Mouse (Mus musculus): ENCODE results near the gene Gfod1.

Gene Gfod1

DNA sequence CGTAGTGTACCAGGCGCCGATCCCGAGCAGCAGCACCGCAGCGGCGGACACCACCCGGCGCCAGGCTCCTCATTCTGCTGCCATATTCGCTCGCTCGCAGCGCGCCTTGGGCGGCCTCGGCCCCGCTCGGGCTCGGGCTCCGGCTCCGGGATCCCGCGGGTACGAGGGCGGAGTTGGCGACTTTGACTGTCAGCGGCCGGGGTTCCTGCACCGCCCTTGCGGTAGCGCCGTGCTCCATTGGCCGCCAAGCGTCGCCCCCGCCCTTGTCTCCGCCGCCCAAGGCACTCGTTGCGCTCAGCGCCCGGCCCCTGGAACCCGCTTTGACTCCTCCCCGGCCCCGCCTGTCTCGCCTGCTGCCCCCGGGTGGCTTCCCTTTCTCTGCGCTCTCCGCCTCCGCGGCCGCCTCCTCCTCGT lies at the start of gene Gfod1:
Gfod1 (minus strand) TSS at position 155 of the 414 bp plus-strand sequence.
- DNase-seq (ENCODE audit: low spot score): peak; percentile 84

DNA sequence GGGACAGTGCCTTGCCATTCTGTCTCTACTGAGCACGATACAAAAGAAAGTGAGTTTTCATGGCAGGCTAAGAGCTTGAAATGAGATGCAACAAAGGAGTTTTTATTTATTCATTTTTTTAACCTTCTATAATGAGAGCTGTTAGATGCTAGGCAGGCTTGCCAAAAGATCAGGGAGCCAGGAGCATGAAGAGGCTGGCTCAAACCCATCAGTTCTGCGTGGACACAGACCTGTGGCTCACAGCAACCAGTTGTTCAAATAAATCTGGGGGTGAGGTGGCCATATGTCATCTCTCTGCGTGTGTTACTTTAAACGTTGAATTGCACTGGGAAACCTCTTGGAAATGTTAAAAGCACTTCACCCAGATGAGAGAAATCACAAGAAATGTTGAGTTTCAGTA lies 49.4 kb upstream of the Gfod1 start:
- DNase-seq (ENCODE audit: low spot score): no peak

DNA sequence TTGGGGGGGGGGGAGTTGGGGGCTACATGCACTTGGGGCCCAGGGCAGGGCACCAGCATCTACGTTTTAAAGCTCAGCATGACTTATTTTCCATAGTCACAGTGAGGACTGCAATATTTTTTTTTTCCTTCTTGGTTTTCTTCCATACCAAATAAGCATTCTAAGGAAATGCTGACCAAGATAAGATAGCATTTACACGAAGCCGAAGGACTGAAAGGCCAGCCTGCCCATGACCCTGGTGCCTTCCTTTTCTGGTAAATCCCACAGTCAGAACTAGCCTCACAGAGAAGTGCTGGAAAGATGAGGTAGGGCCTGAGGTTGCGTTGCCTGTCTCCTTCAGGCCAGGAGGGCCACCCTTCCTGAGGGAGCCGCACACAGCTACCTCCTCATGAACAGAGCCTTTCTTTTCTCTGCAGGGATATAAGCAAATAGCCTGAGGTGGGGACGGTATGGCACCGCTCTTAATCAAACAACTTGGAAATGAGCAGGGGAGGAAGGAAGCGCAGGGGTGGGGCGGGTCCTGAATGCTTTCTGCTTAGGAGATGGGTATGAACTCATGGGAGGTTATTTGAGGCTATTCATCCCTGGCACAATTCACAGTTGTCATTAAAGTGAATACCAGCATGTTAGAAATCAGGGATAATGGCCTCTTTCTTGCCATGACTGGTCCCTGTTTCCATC lies 46.7 kb upstream of the Gfod1 start:
- DNase-seq (ENCODE audit: low spot score): no peak

DNA sequence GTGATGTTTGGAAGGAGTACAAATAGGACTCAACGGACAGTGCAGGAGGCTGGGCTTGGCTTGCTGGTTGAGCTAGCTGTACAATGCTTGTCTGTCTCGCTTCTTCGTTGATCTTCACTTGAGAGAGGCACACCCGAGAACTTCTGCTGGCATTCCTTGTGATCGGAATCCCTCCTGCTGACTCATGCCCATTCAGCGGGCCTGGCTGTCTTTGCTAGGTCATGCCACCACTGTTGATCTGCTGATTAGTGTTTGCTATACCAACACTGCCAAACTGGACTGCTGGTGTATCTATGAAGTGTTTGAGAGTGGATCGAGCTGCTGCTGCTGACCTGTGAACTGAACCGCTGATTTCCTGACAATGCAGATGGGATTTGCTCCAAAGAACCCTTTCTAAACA lies 45.4 kb upstream of the Gfod1 start:
- no peak for DNase-seq (ENCODE audit: low spot score)

DNA sequence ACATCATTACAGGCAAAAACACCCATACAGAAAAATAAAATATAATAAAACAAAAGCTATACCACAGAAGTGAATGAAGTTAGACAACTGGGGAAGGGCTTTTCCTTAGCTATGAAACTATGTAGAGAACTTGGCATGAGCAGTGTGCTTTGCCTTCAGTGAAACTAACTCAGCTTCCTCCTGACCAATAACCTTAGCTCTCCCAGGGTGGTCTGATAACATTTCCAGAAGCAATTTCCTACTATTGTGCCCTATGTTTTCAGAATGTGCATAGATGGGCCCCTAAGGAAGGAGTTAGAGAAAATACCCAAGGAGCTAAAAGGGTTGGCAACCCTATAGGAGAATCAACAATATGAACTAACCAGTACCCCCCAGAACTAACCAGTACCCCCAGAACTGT lies 42.9 kb upstream of the Gfod1 start:
- no peak for DNase-seq (ENCODE audit: low spot score)

DNA sequence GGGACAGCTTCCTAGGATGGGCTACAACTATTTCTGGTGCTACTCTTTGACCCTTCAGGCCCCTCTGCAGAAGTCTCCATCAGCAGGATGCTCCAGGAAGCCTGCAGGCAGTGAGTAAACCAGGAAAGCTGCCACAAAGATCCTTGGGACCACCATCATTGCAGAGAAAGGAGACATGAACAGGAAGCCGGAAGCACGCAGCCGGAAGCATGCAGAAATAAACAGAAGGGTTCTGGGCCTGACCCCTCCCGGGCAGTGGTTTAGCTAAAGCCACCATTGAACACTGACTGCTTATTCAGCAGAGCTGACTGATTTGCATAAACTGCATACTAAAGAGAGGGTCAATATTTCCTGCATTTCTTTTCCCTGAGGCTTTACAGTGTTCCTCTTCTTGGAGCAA lies 34.7 kb upstream of the Gfod1 start:
- DNase-seq (ENCODE audit: low spot score): no peak

DNA sequence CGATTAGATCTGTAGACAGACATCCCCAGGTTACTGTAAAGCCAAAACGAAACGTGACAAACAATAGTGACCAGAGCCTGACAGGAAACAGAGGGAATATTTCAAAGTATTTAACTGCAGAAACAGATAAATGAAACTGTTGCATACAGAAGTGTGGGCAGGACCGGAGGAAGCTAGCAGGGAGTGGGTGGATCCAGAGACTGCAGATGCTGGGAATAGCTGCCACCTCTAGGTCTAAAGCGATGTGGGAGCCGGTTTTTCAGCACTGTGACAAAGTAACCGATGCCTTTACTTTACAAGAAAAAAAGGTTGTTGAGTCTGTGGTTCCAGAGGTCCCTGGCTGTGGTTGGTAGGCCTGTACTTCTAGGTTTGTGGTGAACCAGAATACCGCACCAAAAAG lies 34.0 kb upstream of the Gfod1 start:
- no peak for DNase-seq (ENCODE audit: low spot score)

DNA sequence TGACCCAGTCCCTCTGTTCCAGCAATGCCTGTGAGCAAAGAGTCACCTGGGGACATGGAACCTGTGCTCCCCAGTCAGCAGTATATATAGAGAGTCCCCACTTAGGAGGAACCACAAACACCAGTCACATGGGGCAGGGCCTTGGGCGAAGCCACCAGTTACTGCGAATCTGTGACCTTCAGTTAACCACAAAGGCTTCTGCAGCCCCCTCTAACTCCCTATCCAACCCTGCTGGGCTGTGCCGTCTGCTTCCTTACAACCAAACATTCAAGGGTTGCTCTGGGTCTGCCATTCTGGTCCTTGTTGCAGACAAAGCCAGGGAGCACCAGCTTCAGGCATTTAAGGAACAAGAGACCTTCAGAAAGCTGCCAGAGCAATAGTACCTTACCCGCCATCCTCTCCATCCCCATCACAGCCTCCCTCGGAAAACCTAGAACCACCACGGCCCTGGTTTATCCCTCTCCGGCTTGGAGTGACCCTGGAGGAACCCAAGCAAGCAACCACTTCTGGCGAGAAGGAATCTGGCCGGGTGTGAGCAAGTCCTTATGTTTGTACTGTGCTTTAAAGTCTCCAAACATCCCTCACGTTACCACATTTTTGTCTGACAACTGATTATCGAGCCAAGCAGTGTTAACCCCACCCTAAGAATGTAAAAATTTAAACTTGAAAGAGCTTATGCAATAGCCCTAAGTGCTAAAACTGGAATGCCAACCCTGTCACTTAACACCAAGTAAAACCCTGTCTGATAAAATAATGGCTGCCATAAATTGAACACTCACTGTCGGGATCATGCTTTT lies 32.7 kb upstream of the Gfod1 start:
- no peak for DNase-seq (ENCODE audit: low spot score)

DNA sequence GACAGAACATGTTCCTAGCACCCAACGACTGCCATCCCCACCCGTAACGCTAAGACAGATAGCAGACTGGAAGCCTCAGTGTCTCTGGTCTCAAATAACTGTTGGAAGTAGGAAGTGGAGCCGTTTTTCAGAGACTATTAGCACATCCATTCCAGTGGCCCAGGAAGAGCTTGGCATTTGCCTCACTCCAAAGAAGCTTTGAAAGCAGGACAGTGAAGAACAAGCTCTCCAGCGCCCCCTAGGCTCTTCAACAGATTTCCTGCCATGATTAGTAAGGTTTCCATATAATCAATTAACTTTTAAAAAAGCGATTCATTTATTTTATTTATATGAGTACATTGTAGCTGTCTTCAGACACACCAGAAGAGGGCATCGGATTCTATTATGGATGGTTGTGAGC lies 28.6 kb upstream of the Gfod1 start:
- no peak for DNase-seq (ENCODE audit: low spot score)

DNA sequence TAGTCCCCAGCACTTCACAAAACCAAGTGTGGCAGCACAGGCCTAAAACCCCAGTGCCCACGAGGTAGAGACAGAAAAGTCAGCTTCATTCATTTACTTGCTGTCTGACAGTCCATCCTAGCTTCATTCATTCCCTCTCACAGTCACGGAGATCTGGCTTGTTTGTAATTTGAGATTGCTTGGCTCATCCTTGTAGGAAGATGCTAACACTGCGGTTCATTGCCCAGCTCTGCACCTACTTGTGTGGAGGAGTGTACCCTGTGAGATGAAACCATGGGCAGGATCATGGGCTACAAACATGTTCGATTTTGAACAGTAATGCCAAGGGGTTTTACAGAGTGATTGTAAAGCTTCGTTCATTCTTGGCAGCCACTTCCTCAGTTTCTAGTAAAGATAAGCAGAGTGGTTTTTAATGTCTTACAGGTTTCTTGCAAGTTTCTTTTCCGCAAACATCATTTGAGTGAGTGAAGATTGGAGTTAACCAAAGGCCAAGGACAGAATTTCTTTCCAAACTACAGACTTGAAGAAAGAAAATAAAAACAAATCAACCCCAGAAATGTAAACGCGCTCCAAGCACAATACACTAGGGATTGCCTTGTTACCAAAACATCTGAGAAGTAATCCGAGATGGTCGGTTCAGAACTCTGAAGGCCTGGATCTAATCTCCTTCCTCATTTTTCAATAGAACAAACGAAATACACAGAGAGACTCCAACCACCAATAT lies 27.9 kb upstream of the Gfod1 start:
- no peak for DNase-seq (ENCODE audit: low spot score)

DNA sequence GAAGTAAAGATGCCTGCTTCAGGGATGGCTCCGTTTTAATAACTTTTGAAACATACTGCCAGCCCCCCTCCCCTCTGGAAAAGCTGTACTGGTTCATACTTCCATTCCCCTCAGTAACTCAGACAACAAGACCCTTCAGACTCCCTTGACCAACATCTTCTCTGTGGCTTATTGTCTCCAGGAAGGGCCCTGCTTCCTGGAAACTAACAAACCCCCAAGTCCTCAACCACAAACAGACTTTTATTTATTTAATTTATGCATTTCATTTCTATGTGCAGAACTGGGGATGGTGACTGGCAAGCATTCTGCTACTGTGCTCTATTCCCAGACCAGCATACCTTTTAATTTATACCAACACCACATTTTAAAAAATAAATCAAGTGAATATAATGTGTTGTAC lies 21.5 kb upstream of the Gfod1 start:
- no peak for DNase-seq (ENCODE audit: low spot score)

DNA sequence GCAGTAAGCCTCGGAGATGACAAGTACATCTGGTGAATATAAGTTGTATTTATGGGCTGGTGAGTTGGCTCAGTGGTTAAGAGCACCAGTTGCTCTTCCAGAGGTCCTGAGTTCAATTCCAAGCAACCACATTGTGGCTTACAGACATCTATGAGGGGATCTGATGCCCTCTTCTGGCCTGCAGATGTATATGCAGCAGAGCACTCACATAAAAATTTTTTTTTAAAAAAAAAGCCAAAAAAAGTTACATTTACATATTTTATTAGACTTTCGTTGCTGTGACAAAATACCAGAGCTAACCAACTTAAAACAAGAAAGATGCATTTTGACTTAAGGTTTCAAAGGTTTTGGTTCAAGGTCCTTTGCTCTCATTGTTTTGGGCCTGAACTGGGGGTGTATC lies 17.5 kb upstream of the Gfod1 start:
- no peak for DNase-seq (ENCODE audit: low spot score)

DNA sequence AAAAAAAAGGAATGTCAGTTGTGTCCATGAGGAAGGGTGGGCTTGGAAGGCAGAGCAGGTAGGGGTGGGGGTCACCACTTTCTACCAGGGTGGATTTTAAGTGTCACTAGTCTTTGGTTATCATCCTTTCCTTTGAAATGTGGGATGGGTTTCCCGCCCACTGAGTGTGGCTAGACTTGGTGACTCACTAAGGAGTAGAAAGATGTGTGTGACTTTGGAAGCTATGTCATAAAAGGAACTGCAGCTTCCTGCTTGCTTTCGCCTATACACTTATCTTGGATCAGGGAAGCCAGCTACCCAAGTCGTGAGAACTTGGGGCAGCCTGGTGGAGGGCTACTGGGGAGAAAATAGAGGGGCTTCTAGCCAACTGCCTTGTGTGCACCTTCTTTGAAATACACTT lies 15.4 kb upstream of the Gfod1 start:
- DNase-seq (ENCODE audit: low spot score): no peak

DNA sequence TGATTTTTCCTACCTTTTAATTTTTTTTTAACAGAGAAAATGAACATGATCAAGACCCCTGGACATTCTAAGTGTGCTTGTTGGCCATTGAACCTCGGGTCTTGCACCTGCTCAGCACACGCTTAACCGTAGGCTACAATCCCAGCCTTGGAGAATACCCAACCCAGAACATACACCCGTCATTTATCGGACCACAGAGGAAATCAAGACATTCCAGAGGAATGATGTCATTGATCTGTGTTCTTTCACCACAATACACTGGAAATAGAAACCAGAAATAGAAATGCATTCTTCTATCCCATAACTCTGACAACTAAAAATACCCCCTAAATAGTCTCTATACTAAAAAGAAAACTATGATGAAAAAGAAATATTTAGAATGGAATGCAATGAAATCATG lies 13.4 kb upstream of the Gfod1 start:
- no peak for DNase-seq (ENCODE audit: low spot score)

DNA sequence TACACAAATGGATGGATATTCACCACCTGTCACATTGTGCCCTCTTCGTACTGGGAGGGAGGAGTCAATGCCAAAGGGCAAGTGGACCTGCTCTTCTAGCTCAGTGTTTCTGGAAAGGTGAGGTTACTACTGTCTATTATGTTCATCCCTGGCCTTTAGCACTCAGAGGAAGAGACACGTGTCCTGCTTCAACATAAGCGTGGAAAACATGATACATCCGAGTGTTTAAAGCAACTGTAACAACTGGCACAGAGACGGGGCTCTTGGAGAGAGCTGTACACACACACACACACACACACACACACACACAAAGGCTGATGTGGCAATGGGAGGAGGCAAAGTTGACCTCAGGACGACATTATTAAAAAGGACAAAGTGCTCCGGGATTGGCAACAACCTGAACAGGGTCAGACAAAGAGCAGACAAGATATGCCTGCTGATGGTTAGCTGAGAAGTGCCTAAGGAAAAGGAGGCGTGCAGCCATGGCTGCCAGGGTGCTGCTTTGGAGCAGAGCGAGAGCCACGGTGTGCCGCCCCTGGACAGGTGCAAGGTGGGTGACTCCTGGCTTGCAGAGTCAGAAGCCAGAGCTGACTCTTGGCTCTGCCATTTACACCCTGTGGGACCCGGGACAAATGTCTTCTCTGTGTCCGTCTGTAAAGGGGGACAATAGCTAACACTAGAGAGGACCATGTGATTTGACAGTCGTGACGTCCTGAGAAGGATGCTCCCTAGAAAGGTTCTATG lies 1.4 kb upstream of the Gfod1 start:
- DNase-seq (ENCODE audit: low spot score): no peak

DNA sequence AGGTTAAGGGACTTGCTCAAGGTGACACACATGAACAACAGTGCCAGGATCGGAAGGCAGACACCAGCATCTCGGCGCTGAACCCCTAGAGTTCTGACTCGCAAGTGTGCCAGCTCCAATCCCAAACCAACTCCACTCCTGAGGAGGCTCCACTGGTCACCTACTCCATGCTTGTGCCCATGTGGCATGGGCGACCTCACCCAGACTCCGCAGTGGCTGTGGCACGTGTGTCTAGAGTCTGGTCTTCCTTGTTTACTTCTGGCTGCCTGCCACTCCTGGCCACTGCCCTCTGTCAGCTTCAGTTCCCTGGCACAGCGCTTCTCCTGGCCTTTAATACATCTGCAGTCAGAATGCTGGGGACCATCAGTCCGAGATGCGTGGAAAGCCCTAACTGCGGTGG lies 728 bp upstream of the Gfod1 start:
- DNase-seq (ENCODE audit: low spot score): no peak

DNA sequence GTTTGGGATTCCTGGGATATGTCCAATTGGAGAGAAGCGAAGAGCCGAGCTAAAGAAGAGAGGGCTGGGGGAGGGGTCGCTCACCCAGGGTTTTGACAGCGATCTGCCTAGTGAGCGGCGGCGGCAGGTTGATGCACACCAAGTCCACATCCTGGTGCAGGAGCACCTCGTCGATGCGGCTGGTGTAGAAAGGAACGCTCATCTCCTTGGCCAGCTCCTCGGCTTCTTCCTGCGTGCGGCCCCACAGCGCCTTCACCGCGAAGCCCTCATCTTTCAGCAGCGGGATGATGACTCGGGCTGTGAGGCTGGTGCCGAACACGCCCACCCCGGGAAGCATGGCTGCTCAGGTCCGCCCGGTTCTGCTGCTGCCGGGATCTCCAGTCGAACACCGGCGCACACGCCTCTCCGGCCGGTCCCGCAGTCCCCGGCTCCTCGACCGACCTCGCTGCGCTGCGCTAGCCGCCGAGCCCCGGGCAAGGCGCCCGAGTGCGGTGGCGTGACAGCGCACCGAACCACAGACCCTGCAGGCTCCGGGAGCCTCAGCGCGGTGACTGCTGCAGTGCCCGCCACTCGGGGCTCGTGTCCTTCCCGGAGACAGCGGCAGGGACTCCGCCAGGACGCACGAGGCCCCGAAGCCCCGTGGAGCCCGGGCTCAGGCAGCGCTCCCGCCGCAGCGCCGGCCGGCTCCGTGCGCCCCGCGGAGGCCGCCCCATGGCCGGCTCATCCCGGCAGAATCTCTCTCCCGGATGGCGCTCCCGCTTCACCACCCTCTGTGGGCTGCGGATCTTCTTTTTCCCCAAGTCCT lies 609 bp downstream of the Gfod1 start:
- no peak for DNase-seq (ENCODE audit: low spot score)

DNA sequence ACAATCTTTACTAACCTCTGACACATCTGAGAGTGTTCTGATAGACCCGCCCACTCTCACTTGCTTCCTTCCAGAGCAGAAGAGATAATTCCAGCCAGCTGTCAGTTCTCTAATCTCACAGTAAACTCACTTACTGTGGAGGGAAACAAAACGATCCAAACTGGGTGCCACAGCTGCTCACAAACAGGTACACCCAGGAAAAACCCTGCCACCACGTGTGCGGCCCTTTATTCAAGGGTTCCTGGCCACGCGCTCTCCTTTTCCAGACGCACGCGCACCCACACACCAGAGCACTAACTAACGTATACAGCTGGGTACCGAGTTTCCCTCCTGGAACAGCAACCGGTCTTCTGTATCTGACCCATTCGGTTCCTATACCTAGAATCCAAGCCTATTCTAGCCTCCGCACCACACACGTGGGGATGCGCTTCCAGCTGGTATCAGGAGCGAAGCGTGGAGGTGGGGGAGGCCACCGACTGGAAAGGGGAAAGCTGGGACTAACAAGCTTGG lies 1.3 kb downstream of the Gfod1 start:
- DNase-seq (ENCODE audit: low spot score): no peak

DNA sequence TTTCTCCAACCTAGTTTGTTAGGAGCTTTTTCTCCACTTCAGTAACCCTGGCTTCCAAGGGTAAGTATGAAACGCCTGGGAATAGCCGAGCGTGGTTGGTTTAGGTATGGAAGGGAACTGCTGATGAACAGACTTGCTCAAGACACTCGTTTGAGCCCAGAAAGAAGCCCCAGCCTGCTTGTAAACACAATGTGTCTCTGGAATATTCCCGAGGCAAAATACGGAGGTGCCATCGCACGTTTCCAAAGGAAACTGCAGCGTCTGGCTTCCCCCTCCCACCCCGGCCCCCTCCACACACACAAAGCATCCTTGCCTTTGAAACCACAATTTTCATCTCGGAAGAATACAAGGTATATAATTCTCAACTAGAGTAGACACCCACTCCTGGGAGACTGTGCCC lies 1.7 kb downstream of the Gfod1 start:
- no peak for DNase-seq (ENCODE audit: low spot score)

DNA sequence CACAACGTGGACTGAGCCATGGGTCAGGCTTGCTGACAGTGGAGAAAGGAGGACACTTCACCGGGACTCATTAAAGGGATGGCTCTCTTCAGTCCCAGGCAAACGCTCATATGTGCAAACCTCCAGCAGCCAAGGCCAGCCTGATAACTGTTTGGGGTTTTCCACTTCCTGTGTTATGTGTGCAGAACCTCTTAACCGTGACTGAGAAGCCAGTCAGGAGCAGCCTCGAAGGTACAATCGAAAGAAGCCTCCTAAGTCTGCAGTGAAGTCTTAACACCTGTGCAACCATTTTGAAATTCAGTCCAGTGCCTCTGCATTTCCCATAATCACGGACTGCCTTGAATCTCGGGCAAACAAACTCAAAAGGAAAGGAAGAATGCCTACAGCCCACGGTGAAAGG lies 3.1 kb downstream of the Gfod1 start:
- DNase-seq (ENCODE audit: low spot score): no peak

DNA sequence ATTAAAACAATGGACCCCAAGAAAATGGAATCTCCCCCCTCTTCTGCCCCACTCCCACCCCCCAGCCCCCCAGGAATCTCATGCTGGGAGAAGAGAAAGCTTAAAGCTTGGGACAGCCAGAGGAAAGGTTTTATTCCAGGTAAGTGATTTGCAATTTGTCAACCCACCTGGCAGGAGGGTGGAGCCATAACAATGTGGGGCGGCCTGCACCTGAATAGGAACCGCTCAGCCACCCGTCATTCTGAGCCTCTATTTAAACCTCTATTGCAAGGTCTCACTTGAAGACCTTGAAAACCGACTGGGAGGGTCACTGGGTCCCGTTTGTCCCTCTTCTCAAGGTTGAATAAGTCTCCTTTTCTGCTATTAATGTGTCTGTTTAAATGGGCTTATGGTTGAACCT lies 3.6 kb downstream of the Gfod1 start:
- DNase-seq (ENCODE audit: low spot score): no peak
